Mouse (Mus musculus) lung, postnatal 0 days (tissue): Measurements from ENCODE around the gene Kcnj10. TPM values are rescaled to one million over a fixed set of nuclear protein-coding genes. Genes with fewer than 3 reads are reported as not detected.

Experiments
- ATAC-seq: fragments of 200-750 bp; cut with Nextera tagmentation; 2 replicates; pipeline ENCODE4 v1.8.0; 2017; ENCODE audit warnings: moderate library complexity
- DNase-seq: peaks from one replicate; pipeline ENCODE4 v3.0.0-alpha.2; 2016; ENCODE audit warnings: low spot score
- H3K27ac ChIP-seq: fragments of 300-500 bp; sonication (generic); 2 replicates; pipeline ENCODE4 v1.5.1; 2014; ENCODE audit warnings: antibody characterized with exemption, mild to moderate bottlenecking, low read length, mixed read lengths
- H3K27me3 ChIP-seq: fragments of 300-500 bp; sonication (generic); replicated peaks from 2 replicates; pipeline ENCODE4 v1.6.1; 2014; ENCODE audit warnings: low read length, mixed read lengths; ENCODE audit not compliant: insufficient read depth
- H3K36me3 ChIP-seq: fragments of 300-500 bp; sonication (generic); 2 replicates; pipeline ENCODE4 v1.6.1; 2014; ENCODE audit warnings: low read length, mixed read lengths; ENCODE audit not compliant: insufficient read depth
- H3K4me1 ChIP-seq: fragments of 300-500 bp; sonication (generic); 2 replicates; pipeline ENCODE4 v1.6.1; 2014; ENCODE audit warnings: antibody characterized with exemption, low read depth, low read length, mixed read lengths; ENCODE audit not compliant: insufficient read depth
- H3K4me2 ChIP-seq: fragments of 300-500 bp; sonication (generic); replicated peaks from 2 replicates; pipeline ENCODE4 v1.6.1; 2014; ENCODE audit warnings: low read depth, mild to moderate bottlenecking, low read length, moderate library complexity, mixed read lengths
- H3K4me3 ChIP-seq: fragments of 300-500 bp; sonication (generic); 2 replicates; pipeline ENCODE4 v1.5.1; 2014; ENCODE audit warnings: low read depth, low read length
- H3K9ac ChIP-seq: fragments of 300-500 bp; sonication (generic); replicated peaks from 2 replicates; pipeline ENCODE4 v1.6.1; 2014; ENCODE audit warnings: low read depth, mild to moderate bottlenecking
- H3K9me3 ChIP-seq: fragments of 300-500 bp; sonication (generic); 2 replicates; pipeline ENCODE4 v1.6.1; 2016; ENCODE audit warnings: low read length, mixed read lengths
- CTCF ChIP-seq: IDR thresholded peaks from 2 replicates; pipeline ENCODE4 v1.5.1; 2016; ENCODE audit warnings: antibody characterized with exemption, mild to moderate bottlenecking
- EP300 ChIP-seq: IDR thresholded peaks from 2 replicates; pipeline ENCODE4 v1.6.1; 2016; ENCODE audit warnings: antibody characterized with exemption, mild to moderate bottlenecking, control low read depth
- WGBS: fragments of 180-500 bp; shearing (Covaris S2); extraction: QIAGEN DNeasy Blood & Tissue Kit; methylation state at CpG from one replicate; pipeline ENCODE4 v1.1.7; 2014; 5-methylcytosine and 5-hydroxymethylcytosine counted together
- polyA plus RNA-seq: library from polyadenylated mRNA; unstranded; fragments of >200 nt; fragmentation: Nextera tagmentation; extraction: Ambion mirVana; gene quantifications from 2 replicates; pipeline ENCODE4 v1.2.1, GENCODE M21; 2015

Kcnj10 gene
- polyA plus RNA-seq, 1 experiment from 2014 or later: 0.04 TPM

DNA sequence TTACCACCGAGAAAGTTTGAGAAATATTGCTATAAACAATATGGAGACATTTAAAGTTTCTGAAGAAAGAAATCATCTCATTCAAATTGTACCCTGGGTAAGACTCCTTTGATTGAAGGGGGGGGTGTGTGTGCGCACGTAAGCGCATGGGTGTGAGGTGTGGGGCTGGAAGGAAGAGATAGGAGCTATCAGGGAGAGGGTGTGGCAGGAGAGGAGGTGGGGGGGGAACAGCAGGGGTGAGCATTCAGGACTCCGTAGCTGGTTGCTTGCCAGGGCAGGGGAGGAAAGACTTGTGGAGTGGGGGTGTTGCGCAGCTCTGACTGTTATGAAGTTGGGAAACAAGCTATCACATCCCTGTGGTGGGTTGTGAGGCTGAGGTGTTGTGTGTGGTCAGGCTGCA is 36.6 kb upstream of the Kcnj10 start:
- ATAC-seq (no peak), DNase-seq (no peak)
- WGBS: 66% methylated on average over 6 of the region's 6 CpGs
- Histone ChIP-seq H3K9ac (no peak overlapping the region), H3K4me3 (no peak overlapping the region), H3K4me2 (no peak overlapping the region), H3K36me3 (no peaks in the 10 kb centered on the region), H3K4me1 (no peaks in the 10 kb centered on the region), H3K27ac (no peak overlapping the region), H3K9me3 (no peaks in the 10 kb centered on the region), H3K27me3 (no peaks in the 10 kb centered on the region)
- TF ChIP-seq EP300 (no peak), CTCF (no peak)

DNA sequence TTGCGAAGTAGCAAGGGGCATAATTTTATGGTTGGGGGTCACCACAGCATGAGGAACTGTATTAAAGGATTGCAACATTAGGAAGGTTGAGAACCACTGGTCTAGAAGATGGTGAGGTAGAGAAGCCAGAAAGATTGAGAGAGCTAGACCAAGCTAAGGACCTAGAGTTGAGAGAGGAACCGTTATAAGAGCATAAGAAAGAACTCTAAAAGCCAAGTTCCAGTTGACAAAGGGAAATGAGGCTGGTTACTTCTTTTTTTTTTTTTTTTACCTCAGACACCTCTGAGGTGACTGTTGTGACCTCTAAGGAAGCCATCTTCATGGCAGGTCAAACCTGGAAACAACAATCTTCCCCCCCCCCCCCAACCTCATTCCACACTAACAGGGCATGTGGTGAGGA is 35.9 kb upstream of the Kcnj10 start:
- ATAC-seq (no peak), DNase-seq (no peak)
- Histone ChIP-seq H3K9me3 (no peaks in the 10 kb centered on the region), H3K4me3 (no peak overlapping the region), H3K27me3 (no peaks in the 10 kb centered on the region), H3K27ac (no peak overlapping the region), H3K4me2 (no peak overlapping the region), H3K36me3 (no peaks in the 10 kb centered on the region), H3K4me1 (no peaks in the 10 kb centered on the region), H3K9ac (no peak overlapping the region)
- TF ChIP-seq EP300: no peak
- no peak for TF ChIP-seq CTCF
- WGBS: 91% methylated on average over 2 of the region's 2 CpGs

DNA sequence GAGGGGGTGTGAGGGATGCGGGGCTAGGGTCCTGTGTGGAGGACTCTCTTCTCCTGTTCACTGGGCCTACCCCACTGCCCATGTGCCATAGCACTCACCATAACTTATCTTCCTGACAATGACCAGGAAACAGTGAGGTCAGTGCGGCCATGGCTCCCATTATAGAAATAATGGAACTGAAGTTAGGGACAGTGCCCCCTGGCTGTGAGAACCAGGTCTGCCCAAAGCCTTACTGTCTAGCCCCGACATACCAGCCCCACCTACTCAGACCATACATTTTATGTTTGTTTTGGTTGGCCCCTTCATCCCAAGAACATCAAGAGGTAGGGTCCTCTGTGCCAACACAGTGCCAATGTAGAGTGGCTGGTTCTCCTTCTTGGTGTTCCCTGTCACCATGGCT is 35.4 kb upstream of the Kcnj10 start:
- no peak overlapping the region for H3K27ac ChIP-seq
- no peak for ATAC-seq

DNA sequence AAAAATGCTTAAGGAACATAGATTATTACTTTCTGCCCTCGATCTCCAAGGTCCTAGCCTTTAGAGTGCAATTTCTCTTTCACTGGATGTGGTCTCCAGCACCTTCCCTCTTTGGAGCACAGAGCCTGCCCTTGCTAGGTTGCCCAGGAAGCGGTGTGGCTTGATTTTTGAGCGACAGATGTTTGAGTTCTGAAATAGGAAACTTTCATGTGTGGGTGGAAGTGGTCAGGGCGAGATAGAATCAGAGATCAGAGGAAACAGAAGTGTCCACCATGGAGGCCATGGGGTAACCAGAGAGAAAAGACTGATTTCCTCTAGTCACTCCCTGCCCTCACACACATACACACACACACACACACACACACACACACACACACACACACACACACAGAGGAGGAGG is 34.8 kb upstream of the Kcnj10 start:
- no peak overlapping the region for H3K4me2 ChIP-seq
- no peak overlapping the region for H3K9ac ChIP-seq
- no peaks in the 10 kb centered on the region for H3K27me3 ChIP-seq
- H3K27ac ChIP-seq: no peak overlapping the region
- no peak for TF ChIP-seq CTCF
- TF ChIP-seq EP300: no peak
- no peaks in the 10 kb centered on the region for H3K36me3 ChIP-seq
- no peak overlapping the region for H3K4me3 ChIP-seq
- no peak for DNase-seq
- no peaks in the 10 kb centered on the region for H3K9me3 ChIP-seq
- no peak for ATAC-seq
- H3K4me1 ChIP-seq: no peaks in the 10 kb centered on the region; the same call in 1 of the 2 replicates
- WGBS: 59% methylated on average over 4 of the region's 4 CpGs

More for the DNA sequence above, 35.4 kb upstream of the Kcnj10 start:
- Histone ChIP-seq H3K36me3 (no peaks in the 10 kb centered on the region), H3K27me3 (no peaks in the 10 kb centered on the region), H3K4me1 (no peaks in the 10 kb centered on the region; the same call in 1 of the 2 replicates), H3K9ac (no peak overlapping the region), H3K4me3 (no peak overlapping the region), H3K4me2 (no peak overlapping the region), H3K9me3 (no peaks in the 10 kb centered on the region)
- WGBS: 79% methylated on average over 3 of the region's 3 CpGs
- peak; percentile 50 for TF ChIP-seq CTCF
- TF ChIP-seq EP300: no peak
- no peak for DNase-seq

DNA sequence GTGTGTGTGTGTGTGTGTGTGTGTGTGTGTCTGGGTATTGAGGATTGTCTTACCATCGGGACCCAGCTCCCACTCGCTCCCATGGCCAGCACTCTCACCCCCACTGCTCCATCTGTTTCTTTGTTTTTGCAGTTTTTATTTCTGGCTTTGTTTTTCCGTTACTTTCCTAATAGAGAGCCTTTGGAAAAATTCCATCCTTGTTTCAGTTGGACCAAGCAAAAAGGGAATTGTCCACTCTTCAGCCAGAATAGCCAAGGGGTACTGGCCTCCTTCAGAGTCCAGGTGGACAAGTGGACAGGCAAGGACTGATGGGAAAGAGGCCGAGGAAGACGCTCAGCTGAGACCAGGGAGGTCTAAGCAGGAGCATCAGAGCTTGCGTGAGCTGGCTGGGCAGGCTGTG is 34.1 kb upstream of the Kcnj10 start:
- H3K9me3 ChIP-seq: no peaks in the 10 kb centered on the region
- no peak for ATAC-seq
- 52% methylated on average over 6 of the region's 6 CpGs for WGBS

DNA sequence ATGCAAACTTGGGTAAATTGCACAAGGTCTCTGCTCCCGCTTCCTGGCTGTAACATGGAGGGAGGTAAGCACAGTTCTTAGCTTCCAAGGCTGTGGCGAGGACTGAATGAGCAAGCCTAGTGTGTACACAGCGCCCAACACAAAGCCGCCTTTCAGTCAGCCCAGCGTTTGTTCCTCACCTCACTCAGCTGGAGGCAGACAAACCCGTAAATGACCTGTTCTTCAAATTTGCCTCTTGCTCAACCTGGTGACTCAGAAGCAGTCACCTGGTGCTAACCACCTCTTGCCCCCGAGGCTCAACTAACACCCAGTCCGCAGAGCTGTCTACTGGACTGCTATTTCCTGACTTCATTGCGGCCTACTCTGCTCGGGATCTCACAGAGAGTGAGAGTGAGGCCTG is 33.1 kb upstream of the Kcnj10 start:
- H3K4me3 ChIP-seq: no peak overlapping the region
- ATAC-seq: peak; percentile 46
- H3K27me3 ChIP-seq: no peaks in the 10 kb centered on the region
- WGBS: 48% methylated on average over 10 of the region's 10 CpGs
- H3K4me2 ChIP-seq: no peak overlapping the region
- H3K9me3 ChIP-seq: no peaks in the 10 kb centered on the region
- peaks cover 3% of the 10 kb centered on the region; the same call in 1 of the 2 replicates for H3K4me1 ChIP-seq
- no peak overlapping the region for H3K9ac ChIP-seq
- TF ChIP-seq CTCF (no peak), EP300 (peak; percentile 59)
- peak; percentile 86 for DNase-seq
- no peaks in the 10 kb centered on the region for H3K36me3 ChIP-seq
- peak overlapping the region; percentile 82 for H3K27ac ChIP-seq

More for the DNA sequence above, 34.1 kb upstream of the Kcnj10 start:
- peak; percentile 31 for DNase-seq
- Histone ChIP-seq H3K4me2 (no peak overlapping the region), H3K9ac (no peak overlapping the region), H3K36me3 (no peaks in the 10 kb centered on the region), H3K27ac (peak overlapping the region; percentile 82; the same call in 1 of the 2 replicates), H3K27me3 (no peaks in the 10 kb centered on the region), H3K4me1 (no peaks in the 10 kb centered on the region; the same call in 1 of the 2 replicates), H3K4me3 (no peak overlapping the region)
- TF ChIP-seq CTCF (no peak), EP300 (no peak)

DNA sequence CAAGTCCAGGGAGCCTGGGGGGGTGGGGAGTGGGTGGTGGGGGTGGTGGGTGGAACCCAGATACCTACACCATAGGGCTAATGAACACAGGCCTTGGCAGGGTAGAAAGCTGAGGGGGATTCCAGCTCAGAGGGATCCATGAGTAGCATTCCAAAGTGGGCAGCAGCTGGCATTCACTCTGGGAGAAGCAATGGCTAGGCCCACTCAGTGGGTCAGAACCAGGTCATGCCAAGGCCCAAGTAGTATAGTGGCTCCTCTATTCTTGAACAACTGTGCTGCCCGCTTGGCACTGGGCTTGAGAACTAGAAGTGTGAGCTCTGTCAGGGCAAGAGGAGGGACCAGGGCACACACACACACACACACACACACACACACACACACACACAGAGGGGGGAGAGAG is 32.6 kb upstream of the Kcnj10 start:
- Histone ChIP-seq H3K36me3 (no peaks in the 10 kb centered on the region), H3K27ac (peak overlapping the region; percentile 82), H3K4me2 (no peak overlapping the region), H3K4me3 (no peak overlapping the region), H3K4me1 (peaks cover 4% of the 10 kb centered on the region; the same call in 1 of the 2 replicates), H3K27me3 (no peaks in the 10 kb centered on the region), H3K9me3 (no peaks in the 10 kb centered on the region), H3K9ac (no peak overlapping the region)
- WGBS: 29% methylated on average over 1 of the region's 1 CpGs
- ATAC-seq: no peak
- no peak for DNase-seq
- no peak for TF ChIP-seq CTCF
- TF ChIP-seq EP300: no peak
